Mouse (Mus musculus): ENCODE measurements around the gene Sowahb.
A peak's percentile ranks its signal among the peaks of the same experiment; 100 is the strongest.

Sowahb gene

DNA sequence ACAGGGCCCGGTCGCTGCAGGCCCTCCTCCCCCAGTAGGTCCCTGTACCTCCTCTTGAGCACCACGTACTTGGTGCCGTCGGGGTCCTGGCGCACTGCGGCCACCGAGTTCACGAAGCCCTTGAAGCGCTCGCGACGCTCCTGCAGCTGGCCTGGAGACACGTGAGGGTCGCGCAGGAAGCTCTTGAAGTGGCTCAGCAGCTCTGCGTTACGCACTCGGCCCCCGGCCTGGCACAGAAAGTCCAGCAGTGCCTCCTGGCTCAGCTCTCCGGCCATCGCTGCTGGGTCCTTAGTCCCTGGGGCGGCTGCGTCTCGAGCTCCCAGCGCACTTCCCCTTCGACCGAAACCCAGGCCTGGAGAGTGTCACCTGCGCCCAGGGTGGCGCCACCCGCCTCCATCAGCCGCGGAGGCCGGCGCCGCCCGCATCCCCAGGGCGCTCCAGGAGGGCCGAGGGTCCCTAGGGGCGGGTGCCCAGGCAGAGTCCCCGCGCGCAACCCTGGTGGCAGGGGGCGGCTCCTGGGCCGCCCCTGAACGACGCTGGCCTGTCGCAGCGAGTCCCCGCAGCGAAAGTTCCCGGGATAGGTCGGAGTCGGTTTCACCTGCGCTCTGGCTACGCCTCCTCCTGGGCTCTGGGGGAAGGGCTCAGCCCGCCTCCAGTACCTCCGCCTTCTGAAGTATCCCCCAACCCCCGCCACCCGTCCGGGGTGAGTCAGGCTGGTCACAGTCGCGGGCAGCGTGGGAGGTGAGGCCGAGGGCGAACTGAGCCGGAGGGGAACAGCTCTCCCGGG lies at the start of gene Sowahb:
Gene Sowahb (minus strand): TSS at position 439 of the 787 bp plus-strand sequence.
- DNase-seq (ENCODE audit: low read depth, low spot score) = peak; percentile 90

DNA sequence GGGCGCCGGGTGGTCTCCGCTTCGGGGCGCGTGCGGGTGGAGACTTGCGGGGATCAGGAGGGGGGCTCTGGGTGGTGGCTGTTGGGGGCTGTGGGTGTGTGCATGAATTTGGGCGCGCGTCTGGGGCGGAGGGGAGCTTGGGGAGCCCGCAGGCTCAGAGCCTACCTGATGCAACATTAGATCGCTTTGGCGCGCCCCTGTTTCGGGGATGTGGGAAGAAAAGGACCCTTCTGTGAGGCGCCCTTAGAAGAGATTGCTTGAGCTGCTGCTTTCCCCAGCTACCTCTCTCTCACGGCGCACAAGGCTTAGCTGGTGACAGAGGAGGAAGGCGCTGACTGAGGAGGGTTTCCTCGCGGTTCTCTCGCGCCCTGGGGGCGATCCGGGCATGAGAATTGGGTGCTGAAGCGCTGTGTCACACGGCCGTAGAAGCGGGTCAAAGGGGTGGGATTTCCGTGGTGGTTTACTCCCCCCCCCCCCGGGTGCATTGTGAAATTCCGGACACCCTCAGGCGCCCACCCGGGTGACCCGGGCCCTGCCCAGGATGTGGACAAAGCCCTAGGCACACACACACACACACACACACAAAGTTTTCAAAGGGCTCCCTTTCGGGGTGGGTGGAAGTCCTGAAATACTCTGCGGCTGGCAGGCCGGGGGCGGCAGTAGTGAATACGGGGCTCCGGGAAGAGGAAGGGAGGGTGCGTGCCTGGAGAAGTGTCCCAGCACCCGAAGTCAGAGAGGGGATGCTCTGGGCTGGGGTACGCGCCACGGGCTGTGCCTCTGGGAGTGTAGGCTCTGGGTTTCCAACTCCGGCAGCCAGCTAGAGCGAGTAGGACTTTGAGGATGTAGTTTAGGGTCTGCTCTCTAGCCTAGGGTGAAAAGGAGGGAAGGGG lies 49.1 kb upstream of the Sowahb start:
- peak; percentile 67 for DNase-seq (ENCODE audit: low read depth, low spot score)

DNA sequence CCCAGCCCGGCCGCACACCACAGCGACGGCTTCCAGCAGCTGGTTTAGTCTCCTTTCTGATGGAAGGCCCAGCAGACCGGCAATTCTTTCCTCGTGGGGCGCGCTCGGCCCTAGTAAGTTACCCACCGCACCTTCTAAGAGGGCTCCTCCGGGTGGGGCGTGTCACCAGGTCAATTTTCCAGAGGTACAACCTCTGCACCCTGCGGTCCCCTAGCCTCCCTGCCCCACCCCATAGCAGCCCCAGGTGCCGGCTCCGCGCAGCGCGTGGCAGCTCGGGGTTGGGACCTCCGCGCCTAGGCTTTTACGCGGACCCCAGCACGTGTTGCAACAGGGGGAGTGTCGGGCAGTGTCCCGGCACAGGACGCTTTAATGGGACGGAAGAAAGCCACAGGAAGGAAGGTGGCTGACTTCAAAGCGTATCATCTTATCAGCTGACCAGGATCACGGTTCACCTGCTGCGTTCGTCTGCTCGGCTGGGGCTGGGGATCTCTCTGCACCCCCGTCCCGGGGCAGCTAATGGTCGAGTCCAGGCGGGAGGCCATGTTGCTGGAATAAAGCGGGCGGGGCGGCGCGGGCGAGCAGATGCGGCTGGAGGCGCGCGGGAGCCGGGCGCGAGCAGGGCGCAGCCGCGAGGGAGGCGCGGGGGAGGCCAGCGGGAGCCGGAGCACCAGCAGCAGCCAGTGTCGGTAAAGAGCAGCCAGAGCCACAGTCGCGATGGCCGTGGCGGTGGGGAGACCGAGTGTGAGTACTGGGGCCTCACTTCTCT lies 48.2 kb upstream of the Sowahb start, which contains the start of gene Sept11:
Gene Sept11 (plus strand): TSS at position 581 of the 766 bp plus-strand sequence.
- DNase-seq (ENCODE audit: low read depth, low spot score) = peak; percentile 96

DNA sequence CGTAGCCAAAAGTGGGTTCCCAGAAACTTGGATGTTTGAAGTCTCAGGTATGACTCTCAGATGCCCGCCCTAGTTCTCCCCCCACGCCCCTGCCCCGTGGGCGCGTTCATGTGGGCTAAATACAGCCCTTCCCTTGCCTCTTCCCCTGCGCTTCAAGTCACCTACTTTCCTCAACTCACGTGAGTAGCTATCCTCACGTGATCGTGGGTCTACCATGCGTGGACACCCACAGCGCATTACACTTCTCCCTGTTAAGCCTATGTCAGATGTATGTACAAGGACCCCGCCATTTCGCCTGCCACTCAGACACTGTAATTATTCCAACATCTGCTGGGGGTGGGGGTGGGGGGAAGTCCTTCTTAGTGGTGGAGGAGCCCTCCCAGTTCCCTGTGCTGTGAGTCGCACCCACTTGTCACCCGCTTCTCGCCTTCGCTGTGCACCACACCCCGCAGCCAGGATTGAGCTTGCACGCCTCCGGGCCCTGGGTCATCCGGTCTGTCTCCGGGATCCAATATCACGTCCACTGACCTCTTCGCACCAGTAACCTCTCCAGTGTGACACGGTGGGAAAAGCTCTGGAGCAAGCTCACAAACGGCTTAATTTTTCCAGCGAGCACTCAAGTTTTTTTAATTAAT lies 47.4 kb upstream of the Sowahb start:
- DNase-seq (ENCODE audit: low read depth, low spot score) = peak; percentile 60

DNA sequence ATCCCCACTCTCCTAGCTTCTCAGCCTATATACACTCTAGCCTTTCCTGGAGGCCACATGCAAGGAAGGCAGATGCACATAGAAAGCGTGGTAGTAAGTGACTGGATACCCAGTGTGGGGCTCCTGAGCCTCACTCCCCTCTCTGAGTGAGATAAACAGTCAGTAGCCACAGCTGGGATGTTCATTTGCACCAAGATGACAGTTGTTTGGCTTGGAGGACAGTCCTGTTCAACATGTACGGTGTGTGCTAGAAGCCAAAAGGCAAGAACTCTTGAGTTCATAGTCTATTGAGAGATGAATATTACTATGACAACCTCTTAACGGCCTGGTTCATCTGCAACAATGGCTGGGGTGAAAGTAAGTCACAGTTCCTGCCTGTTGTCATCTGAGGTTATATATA lies 46.4 kb upstream of the Sowahb start:
- no peak for DNase-seq (ENCODE audit: low read depth, low spot score)

DNA sequence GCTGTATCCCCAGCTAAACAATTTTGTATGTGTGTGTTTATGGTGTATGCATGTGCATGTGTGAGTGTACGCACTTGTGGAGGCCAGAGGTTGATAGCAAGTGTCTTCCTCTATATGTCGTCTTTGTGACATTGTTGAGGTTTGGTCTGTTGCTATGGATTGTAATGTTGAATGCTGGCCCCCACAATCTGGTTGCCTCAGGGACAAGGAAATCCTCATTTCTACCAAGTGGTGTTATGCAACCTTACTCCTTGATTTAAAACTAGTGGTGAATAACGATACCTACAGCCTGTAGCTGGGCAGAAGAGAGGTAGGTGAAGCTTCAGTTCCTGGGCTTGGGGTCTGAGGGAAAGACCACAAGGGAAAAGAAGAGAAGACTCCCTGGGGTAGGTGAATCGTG lies 41.1 kb upstream of the Sowahb start:
- no peak for DNase-seq (ENCODE audit: low read depth, low spot score)

DNA sequence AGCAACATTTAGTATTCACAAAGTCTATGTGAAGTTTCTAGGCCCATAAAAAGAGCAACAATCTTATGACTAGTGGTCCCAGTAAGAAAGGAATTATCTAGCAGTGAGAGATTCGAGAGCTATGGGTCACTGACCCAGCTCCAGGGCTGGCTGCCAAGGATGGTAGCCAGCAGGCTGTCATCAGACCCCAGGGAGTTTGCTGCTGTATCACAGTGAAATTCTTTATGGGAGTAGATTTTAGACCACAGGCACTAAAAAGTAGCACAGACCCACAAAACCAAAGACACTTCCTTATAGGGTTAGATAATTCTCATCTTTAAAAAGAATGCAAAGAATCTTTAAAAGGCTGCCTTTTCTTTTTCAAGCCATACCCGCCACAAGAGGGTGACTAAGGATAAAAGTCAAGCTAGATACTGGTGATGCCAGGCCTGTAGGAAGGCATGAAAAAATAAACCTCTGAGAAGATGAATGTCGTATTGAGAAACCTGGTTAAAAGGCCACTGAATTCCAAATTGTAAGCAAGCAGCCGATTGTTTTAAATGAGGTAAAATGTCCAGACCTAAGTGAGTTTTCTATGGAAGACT lies 40.3 kb upstream of the Sowahb start:
- DNase-seq (ENCODE audit: low read depth, low spot score) = no peak

DNA sequence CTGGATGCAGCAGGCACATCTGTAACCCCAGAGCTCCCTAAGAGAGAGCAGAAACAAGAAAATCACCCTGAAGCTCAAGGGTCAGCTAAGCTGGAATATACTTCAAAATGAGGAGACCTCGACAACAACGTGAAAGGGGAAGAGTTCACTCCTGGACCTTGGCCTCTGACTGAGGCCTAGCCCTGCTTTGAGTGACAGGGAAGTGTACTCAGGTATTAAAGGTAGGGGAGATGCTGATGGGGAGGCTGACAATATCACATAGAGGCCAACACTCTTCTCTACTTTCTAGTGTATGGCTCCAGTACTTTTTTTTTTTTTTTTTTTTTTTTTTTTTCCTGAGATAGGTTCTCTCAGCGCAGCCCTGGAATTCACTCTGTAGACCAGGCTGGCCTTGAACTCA lies 34.8 kb upstream of the Sowahb start:
- DNase-seq (ENCODE audit: low read depth, low spot score) = no peak

DNA sequence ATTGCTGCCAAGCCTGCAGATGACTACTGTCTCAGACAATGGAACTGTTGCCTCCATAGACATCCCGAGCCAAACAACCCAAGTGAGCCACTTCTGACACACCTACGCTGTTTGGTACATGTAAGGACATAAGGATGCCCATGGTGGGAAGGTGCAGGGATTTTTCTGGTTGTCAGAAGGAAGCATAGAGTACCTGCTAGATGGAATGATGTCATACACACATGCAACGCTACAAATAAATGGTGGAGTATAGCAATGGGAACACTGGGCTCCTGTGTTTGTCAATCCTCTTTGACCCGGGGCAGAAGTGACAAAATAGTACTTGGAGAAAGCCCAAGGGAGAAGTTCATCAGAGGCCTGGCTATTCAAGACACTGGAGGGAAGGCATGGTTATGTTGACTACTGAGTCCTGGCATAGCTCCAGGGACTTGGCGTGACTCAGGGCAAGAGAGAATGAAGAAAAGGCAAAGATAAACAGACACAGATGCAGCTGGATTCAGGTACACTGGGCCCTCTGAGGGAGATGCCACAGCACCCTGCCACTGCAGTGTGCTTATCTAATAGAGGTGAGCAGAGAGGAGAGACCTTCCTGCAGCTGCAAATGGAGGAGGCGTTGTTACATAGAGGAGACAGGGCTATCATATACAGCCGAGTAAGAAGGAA lies 33.0 kb upstream of the Sowahb start:
- DNase-seq (ENCODE audit: low read depth, low spot score) = no peak

DNA sequence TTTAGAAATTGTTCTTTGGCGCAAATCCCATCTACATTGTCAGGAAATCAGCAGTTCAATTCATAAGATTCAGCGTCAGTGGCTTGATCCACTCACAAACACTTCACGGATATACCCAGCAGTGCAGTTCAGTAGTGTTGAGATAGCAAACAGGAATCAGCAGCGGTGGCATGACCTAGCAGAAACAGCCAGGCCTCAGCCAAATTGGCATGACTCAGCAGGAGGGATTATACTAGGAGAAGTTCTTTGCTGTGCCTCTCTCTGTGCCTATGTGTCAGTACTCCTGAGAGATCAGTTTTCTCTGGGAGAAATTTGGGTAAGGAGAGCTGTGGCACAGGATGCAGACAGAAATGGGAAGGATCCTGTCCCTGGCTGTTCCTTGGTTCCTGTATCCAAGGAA lies 16.0 kb upstream of the Sowahb start:
- no peak for DNase-seq (ENCODE audit: low read depth, low spot score)

DNA sequence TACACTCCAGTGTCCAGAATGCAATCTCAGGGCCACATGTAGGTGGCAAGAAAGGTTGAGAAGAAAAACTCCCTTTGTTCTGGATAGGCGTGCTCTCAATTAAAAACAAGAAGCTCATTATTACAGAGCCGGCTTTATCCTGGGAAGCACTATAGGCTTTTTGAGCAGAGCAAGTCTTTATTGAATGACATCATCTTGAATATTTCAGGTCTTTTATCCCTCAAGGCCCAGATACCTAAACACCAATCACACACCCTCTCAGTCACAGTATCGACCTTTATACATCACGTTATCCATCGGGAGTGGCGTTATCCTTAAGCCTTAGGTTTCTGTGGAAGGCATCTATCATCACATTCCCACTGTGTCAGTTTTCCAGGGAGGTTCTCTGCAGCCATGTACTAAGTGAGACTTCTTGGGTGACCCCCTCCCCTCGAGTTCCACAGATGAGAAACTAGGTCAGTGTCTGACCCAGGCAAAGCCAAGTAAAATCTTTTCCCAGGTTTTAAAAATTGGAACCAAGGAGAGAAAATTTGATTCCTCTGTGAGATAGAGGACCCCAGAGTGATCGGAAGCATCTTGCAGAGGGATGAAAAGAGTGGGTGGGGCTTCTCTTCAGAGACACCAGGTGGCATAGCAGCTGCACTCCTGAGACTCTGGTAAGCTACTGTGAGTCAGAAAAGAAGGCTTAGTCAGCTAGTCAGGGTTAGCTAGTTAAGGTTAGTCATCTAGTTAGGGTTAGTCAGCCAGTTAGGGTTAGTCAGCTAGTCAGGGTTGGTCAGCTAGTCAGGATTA lies 9.0 kb upstream of the Sowahb start:
- no peak for DNase-seq (ENCODE audit: low read depth, low spot score)

DNA sequence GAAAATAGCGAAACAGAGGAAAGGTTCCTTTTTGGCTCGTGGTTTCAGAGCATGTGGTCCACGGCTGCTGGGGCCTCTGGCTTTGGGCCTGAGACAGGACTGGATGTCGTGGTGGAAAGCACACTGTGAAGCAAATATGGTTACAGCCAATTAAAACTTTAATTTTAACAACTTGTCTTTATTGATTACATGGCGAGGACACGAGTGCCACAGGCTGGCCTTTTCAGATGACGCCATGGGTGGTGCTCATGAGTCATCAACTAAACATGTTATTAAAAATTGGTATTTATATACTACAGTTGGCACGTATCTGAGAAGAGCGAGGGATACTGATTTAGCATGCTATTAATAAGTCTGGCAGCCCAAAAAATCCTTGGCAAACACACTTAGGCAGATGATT lies 7.1 kb upstream of the Sowahb start:
- DNase-seq (ENCODE audit: low read depth, low spot score) = no peak

DNA sequence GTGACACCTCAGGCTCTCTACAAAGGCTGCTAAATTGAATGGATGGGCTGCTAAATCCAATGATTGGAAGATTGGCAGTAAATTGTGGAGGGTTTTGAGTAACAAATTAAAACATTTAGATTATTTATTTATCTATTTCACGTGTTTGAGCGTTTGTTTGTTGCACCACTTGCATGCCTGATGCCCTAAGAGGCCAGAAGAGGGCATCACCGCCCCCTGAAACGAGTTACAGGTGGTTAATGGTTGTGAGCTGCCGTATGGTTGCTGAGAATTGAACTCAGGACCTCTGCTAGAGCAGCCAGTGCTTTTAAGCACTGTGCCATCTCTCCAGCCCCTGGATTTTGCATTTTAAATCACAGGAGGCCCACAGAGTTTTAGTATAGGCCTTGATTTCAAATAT lies 6.2 kb upstream of the Sowahb start:
- no peak for DNase-seq (ENCODE audit: low read depth, low spot score)

DNA sequence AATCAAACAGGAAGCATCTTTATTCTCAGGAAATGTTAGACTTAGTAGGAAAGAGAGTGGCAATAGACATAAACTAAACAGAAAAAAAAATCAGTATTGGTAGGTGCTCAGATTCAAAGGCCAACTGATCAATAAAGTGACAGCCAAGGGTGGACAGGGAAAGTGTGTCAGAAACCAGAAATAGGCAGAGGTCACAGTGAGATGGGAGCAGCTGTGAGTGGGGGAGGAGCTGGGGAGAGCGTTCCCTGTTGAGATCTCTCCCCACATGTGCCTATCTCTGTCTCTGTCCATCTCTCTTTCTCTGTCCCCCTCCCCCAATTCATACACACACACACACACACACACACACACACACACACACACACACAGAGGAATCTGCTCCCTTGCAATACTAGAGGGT lies 5.1 kb upstream of the Sowahb start:
- DNase-seq (ENCODE audit: low read depth, low spot score) = no peak

DNA sequence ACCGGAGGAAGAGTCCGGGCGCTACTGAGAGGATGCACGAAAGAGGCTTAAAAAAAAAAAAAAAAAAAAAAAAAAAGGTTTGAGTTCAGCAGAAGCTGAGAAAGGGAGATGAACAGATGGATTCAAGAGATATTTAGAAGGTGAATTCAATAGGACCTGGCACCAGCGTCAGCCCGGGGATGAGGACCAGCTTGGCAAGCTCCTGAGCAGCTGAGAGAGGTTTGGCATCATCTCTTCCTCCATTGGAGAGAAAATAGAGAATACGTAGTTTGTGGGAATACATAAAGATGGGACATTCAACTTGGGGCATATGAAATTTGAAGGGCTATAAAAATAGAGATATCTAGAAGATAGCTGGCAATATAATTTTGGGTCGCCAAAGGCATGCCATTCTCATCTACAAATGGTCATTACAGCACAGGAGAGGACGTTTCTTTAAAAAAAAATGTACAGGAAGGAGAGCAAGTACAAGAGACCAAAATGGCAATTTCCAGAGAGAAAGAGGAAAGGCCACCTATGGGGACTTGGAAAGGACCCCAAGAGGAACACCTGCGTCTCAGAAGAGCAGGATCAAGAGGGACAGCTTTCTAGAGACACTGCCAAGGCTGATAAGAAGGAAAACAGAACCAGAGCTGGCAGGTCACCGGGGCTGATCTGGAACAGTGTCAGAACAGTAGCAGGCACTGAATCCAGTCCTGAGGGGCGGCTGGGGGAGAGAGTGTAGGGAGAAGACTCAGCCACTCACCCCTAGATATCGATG lies 3.8 kb upstream of the Sowahb start:
- DNase-seq (ENCODE audit: low read depth, low spot score) = no peak

DNA sequence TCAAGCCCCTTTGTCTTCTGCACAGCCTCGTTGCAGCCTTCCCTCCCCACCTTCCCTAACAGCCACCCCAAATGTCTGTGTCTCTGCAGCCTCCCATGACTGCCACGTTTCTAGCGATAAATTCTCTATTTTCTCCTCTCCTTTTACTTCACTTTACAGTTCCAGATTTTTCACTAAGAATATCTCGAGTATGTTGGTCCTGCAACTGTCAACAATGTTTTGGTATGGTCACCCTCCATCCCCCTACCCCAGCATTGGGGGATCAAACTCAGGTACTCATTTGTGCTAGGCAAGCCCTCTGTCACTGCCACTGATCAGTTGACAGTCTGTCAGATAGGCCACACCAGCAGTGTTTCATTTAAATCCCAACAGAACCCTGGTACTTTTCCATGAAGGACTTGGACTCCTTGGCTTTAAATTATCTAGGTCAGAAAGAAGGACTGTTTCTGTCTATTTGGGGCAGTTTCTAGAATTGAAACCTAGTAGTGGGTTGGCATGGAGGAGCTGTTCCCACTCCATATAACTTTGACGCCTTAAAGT lies 1.6 kb upstream of the Sowahb start:
- DNase-seq (ENCODE audit: low read depth, low spot score) = no peak

DNA sequence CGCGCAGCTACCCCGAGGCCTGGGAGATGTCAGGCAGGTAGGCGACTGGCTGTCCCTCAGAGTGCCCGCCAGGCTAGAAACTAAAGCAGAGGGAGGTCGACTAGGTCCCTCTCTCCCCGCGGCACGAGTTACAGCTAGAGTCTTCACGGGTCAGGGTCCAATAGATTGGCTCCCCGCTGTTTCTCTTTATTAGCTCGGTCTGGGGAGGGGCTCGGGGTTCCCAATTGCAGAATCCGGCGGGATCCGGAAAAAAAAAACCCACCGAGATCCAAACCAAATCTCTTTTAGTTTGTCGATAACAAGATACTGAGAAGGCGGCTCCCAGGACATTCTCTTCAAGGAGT lies 521 bp upstream of the Sowahb start:
- peak; percentile 86 for DNase-seq (ENCODE audit: low read depth, low spot score)

DNA sequence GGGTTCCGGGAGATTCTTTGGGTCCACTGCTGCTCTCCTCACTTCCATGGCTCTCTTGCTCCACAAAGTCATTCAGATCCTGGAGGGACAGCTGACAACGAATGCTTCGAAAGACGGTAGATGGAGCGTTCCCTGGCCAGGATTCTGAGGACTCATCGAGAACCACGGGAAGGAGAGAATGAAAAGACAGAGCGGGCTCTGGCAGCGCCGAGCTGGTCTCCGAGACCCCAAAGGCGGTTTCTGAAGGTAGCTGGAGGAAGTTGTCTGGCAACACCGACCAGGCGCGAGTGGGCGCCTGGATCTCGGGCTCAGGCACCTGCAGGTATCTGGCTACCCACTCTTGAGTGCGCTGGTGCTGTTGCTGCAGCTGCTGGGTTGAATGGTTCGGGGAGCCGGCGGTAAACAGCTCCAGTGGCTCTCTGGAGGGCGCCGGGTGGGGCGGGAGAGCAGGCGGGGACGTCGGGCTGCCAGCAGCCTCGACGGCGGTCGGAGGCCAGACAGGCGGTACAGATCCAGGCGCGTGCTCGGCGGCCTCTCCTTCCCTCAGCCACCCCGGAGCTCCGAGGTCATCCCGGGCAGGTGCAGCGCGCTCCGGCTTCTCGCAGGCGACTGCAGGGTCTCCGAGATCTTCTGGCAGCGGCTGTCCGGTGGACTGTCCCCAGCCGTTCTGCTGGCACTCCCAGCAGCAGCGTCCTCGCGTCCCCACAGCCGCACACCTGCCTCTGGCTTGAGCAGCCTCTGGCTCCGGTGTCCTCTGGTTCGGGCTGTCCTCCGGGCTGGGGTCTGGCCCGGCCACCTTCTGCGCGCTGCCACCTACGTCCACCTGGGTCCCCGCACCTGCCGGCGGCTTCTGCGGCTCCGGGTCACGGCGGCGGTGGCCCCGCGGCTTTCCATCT lies 886 bp downstream of the Sowahb start:
- peak; percentile 54 for DNase-seq (ENCODE audit: low read depth, low spot score)
